Mouse (Mus musculus): ENCODE data around the gene Oscp1. TPM values are rescaled to one million over a fixed set of nuclear protein-coding genes. Genes with fewer than 3 reads are reported as not detected.
"Not testable (repeated sequence)": the region's sequence is repeated elsewhere in the genome, so short reads cannot be mapped to it uniquely, and the experiment has no call there.

Gene Oscp1
- polyA plus RNA-seq, 1 experiment from 2014 or later: 8.9 TPM

GRCm38 (mm10) chr4:126090101-126090847 is 31.9 kb downstream of the Oscp1 start:
- no peak overlapping the region for H3K4me3 ChIP-seq (replicated peaks)
- 69% methylated on average over 7 of the region's 7 CpGs for WGBS
- H3K9ac ChIP-seq: no peak overlapping the region
- peak; percentile 30; the same call in 1 of the 2 replicates for ATAC-seq
- H3K36me3 ChIP-seq: no peaks in the 10 kb centered on the region
- H3K9me3 ChIP-seq: no peaks in the 10 kb centered on the region
- peaks cover 4% of the 10 kb centered on the region; the same call in 1 of the 2 replicates for H3K4me1 ChIP-seq (replicated peaks)
- H3K27ac ChIP-seq: no peak overlapping the region
- H3K4me2 ChIP-seq (replicated peaks): no peak overlapping the region
- no peaks in the 10 kb centered on the region for H3K27me3 ChIP-seq (replicated peaks)

GRCm38 (mm10) chr4:126090848-126091124 is 32.4 kb downstream of the Oscp1 start:
- 69% methylated on average over 4 of the region's 4 CpGs for WGBS

GRCm38 (mm10) chr4:126091873-126092272 is 33.5 kb downstream of the Oscp1 start:
- Histone ChIP-seq H3K27me3 (replicated peaks) (no peaks in the 10 kb centered on the region), H3K9me3 (no peaks in the 10 kb centered on the region), H3K27ac (no peak overlapping the region), H3K4me3 (replicated peaks) (no peak overlapping the region), H3K4me2 (replicated peaks) (no peak overlapping the region), H3K4me1 (replicated peaks) (peaks cover 6% of the 10 kb centered on the region), H3K9ac (no peak overlapping the region), H3K36me3 (no peaks in the 10 kb centered on the region)
- 77% methylated on average over 8 of the region's 8 CpGs for WGBS
- ATAC-seq: no peak

More at GRCm38 (mm10) chr4:126090848-126091124, 32.4 kb downstream of the Oscp1 start:
- Histone ChIP-seq H3K36me3 (no peaks in the 10 kb centered on the region), H3K4me3 (replicated peaks) (no peak overlapping the region), H3K9me3 (no peaks in the 10 kb centered on the region), H3K27me3 (replicated peaks) (no peaks in the 10 kb centered on the region), H3K27ac (no peak overlapping the region), H3K4me1 (replicated peaks) (peaks cover 4% of the 10 kb centered on the region; the same call in 1 of the 2 replicates), H3K9ac (no peak overlapping the region), H3K4me2 (replicated peaks) (no peak overlapping the region)
- ATAC-seq: no peak

DNA sequence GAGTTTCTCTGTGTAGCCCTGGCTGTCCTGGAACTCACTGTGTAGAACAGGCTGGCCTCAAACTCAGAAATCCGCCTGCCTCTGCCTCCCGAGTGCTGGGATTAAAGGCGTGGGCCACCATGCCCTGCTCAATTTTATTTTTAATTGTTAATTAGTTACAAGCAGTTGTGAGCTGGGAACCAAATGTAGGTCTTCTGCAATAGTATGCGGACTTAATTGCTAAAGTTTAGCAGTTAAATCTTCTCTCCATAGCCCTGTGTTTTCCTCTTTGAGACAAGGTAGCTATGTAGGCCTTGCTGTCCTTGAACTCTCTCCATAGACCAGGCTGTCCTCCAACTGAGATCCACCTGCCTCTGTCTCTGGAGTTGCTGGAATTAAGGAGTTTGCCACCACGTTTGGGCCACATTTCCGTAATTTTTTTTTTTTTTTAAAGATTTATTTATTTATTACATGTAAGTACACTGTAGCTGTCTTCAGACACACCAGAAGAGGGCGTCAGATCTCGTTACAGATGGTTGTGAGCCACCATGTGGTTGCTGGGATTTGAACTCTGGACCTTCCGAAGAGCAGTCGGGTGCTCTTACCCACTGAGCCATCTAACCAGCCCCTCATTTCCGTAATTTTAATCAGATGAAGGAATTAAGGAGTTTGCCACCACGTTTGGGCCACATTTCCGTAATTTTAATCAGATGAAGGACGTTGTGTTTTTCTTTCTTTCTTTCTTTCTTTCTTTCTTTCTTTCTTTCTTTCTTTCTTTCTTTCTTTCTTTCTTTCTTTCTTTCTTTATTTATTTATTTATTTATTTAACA is 37.5 kb downstream of the Oscp1 start:
- not testable (repeated sequence) for H3K9me3 ChIP-seq; H3K36me3 ChIP-seq; H3K27me3 ChIP-seq (replicated peaks); H3K27ac ChIP-seq; H3K9ac ChIP-seq
- H3K4me2 ChIP-seq (replicated peaks): peak overlapping the region; percentile 67
- H3K4me1 ChIP-seq (replicated peaks): peaks cover 12% of the 10 kb centered on the region
- 0 out of 2 replicates have a peak overlapping the region, but pooled peaks have one; percentile 72 for H3K4me3 ChIP-seq (replicated peaks)
- WGBS: 58% methylated on average over 14 of the region's 14 CpGs
- ATAC-seq: peak; percentile 20; the same call in 1 of the 2 replicates

DNA sequence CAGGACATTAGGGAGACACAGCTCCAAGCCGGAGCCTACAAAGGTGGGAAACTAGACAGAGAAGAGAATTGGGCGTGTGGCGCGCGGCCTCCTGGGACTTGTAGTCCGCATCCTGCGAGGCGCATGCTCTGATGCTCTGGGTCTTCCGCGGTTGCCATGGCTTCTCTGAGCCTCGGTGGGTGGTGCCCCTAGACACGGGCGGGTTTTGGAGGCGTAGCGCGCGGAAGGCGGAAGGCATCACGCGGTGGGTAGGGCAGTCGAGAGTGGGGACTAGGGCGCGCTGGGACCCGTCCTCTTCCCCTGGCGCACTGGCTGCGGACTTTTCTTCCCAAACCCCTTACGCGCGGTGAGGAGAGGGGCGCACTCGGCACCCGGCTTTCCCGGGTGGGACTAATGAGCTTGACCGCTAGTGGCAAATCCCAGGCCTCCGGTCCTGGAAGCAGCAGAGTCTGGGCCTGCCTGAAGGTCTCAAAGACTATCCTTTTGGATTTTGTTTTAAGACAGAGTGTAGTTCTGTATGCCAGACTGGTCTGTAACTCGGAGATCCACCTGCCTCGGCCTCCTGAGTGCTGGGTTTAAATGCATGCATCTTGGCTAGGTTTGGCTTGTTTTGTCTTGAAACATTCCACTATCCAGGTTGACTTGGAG is 38.2 kb downstream of the Oscp1 start, which contains the start of gene Lsm10:
TSS of gene Lsm10 (plus strand) at position 160 of the 648 bp plus-strand sequence.
- 2% methylated on average over 37 of the region's 37 CpGs for WGBS
- Histone ChIP-seq H3K9ac (peak within 1 kb of the TSS; percentile 81), H3K36me3 (no peaks in the 10 kb centered on the region), H3K4me3 (replicated peaks) (peak within 1 kb of the TSS; percentile 72), H3K9me3 (no peaks in the 10 kb centered on the region), H3K4me1 (replicated peaks) (peaks cover 12% of the 10 kb centered on the region), H3K27me3 (replicated peaks) (no peaks in the 10 kb centered on the region), H3K27ac (peak within 1 kb of the TSS; percentile 71), H3K4me2 (replicated peaks) (peak within 1 kb of the TSS; percentile 67)
- ATAC-seq: peak; percentile 98

- no peaks in the 10 kb centered on the region for H3K9me3 ChIP-seq
- H3K36me3 ChIP-seq: no peaks in the 10 kb centered on the region
- no peak for ATAC-seq
- peaks cover 15% of the 10 kb centered on the region for H3K4me1 ChIP-seq (replicated peaks)
- no peaks in the 10 kb centered on the region for H3K27me3 ChIP-seq (replicated peaks)
- H3K4me3 ChIP-seq (replicated peaks): no peak overlapping the region
- no peak overlapping the region for H3K4me2 ChIP-seq (replicated peaks)
- 92% methylated on average over 20 of the region's 20 CpGs for WGBS
- no peak overlapping the region for H3K27ac ChIP-seq
- no peak overlapping the region for H3K9ac ChIP-seq
Observed at GRCm38 (mm10) chr4:126097711-126098253, 39.4 kb downstream of the Oscp1 start.

DNA sequence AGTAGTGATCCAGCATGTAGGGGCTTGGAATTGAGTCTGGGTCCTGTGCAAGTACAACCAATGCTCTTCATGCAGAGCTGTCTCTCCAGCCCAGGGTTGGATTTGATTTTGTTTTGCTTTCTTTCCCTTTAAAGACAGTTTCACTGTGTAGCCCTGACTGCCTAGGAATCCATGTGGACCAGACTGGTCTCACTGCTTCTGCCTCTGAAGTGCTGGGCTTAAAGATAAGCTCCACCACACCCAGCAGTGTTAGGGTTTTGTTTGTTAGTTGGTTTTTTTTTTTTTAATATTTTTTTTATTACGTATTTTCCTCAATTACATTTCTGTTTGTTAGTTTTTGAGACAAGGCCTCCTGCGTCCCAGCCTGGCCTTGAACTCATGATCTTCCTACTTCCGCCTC is 41.0 kb downstream of the Oscp1 start:
- Histone ChIP-seq H3K9me3 (no peaks in the 10 kb centered on the region), H3K36me3 (no peaks in the 10 kb centered on the region), H3K4me1 (replicated peaks) (peaks cover 18% of the 10 kb centered on the region), H3K4me3 (replicated peaks) (no peak overlapping the region), H3K4me2 (replicated peaks) (no peak overlapping the region), H3K9ac (no peak overlapping the region), H3K27ac (no peak overlapping the region), H3K27me3 (replicated peaks) (no peaks in the 10 kb centered on the region)
- ATAC-seq: no peak
- 89% methylated on average over 3 of the region's 3 CpGs for whole genome bisulfite sequencing

GRCm38 (mm10) chr4:126100764-126101163 is 42.4 kb downstream of the Oscp1 start:
- Histone ChIP-seq H3K9me3 (no peaks in the 10 kb centered on the region), H3K9ac (no peak overlapping the region), H3K27ac (no peak overlapping the region), H3K4me2 (replicated peaks) (no peak overlapping the region), H3K4me1 (replicated peaks) (peaks cover 32% of the 10 kb centered on the region), H3K4me3 (replicated peaks) (no peak overlapping the region), H3K27me3 (replicated peaks) (no peaks in the 10 kb centered on the region), H3K36me3 (no peaks in the 10 kb centered on the region)
- WGBS: 87% methylated on average over 3 of the region's 3 CpGs
- no peak for ATAC-seq

GRCm38 (mm10) chr4:126102061-126102841 is 43.9 kb downstream of the Oscp1 start:
- Histone ChIP-seq H3K4me2 (replicated peaks) (peak overlapping the region; percentile 77), H3K4me1 (replicated peaks) (peaks cover 30% of the 10 kb centered on the region), H3K9ac (0 out of 2 replicates have a peak overlapping the region, but pooled peaks have one; percentile 30), H3K4me3 (replicated peaks) (no peak overlapping the region), H3K27me3 (replicated peaks) (no peaks in the 10 kb centered on the region), H3K36me3 (no peaks in the 10 kb centered on the region), H3K27ac (peak overlapping the region; percentile 91), H3K9me3 (no peaks in the 10 kb centered on the region)
- ATAC-seq: no peak
- WGBS: 50% methylated on average over 7 of the region's 7 CpGs

DNA sequence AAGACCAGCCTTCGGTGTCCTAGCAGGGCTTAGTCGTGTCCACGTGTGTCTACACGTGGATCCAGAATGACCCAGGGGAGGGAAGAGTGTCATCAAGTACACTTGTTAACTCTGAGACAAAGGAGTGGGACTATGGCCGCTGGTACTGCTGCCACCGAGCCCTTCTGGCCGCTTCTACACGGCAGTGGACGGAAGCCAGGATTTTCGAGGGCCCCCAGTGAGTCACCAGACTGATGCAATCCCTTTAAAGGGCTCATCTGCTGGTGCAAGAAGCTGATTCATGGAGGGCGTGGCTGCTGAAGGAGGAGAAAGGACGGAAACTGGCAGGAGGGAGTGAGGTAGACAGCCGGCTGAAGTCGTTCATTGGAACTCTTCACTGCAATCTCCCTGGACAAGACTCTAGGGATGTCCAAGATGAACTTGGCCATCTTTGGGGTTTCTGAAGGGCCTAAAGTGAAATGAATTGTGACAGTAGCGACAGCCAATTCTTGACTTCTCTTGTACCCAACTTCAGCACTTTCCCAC is 44.8 kb downstream of the Oscp1 start:
- Histone ChIP-seq H3K36me3 (no peaks in the 10 kb centered on the region), H3K27me3 (replicated peaks) (no peaks in the 10 kb centered on the region), H3K4me1 (replicated peaks) (peaks cover 33% of the 10 kb centered on the region), H3K4me2 (replicated peaks) (peak overlapping the region; percentile 77), H3K4me3 (replicated peaks) (peak overlapping the region; percentile 81), H3K9me3 (no peaks in the 10 kb centered on the region), H3K9ac (peak overlapping the region; percentile 30; the same call in 1 of the 2 replicates), H3K27ac (peak overlapping the region; percentile 91)
- WGBS: under 1% methylated on average over 15 of the region's 15 CpGs
- ATAC-seq: peak; percentile 90

- no peaks in the 10 kb centered on the region for H3K36me3 ChIP-seq
- ATAC-seq: peak; percentile 97
- peak within 1 kb of the TSS; percentile 91 for H3K27ac ChIP-seq
- peaks cover 38% of the 10 kb centered on the region for H3K4me1 ChIP-seq (replicated peaks)
- H3K4me3 ChIP-seq (replicated peaks): peak within 1 kb of the TSS; percentile 81
- WGBS: 1% methylated on average over 33 of the region's 34 CpGs
- no peaks in the 10 kb centered on the region for H3K27me3 ChIP-seq (replicated peaks)
- H3K9ac ChIP-seq: peak within 1 kb of the TSS; percentile 76
- peak within 1 kb of the TSS; percentile 88 for H3K4me2 ChIP-seq (replicated peaks)
- no peaks in the 10 kb centered on the region for H3K9me3 ChIP-seq
Observed at GRCm38 (mm10) chr4:126103590-126104068, 45.3 kb downstream of the Oscp1 start, which contains the start of gene Stk40. Gene Stk40 (plus strand): TSS chr4:126103957.
